Mouse (Mus musculus): Measurements from ENCODE around the gene Crygc. TPM values are rescaled to one million over a fixed set of nuclear protein-coding genes. Genes with fewer than 3 reads are reported as not detected.

Gene Crygc
- polyA plus RNA-seq, 1 experiment from 2014 or later, result not detected

Other genes with a start within 250 kb of the Crygc start
- 3.8 and 5.6 TPM in 2 replicates for gene Plekhm3, start 116.9 kb downstream of the Crygc start, polyA plus RNA-seq (2014; fragmentation: Nextera tagmentation; extraction: Ambion mirVana)
- 0.23 TPM in 1 of 2 replicates, not detected in the other for gene Akr1cl, start 40.9 kb downstream of the Crygc start, polyA plus RNA-seq (2014; fragmentation: Nextera tagmentation; extraction: Ambion mirVana)
- not detected in 2 replicates for gene Cryge, start 22.5 kb downstream of the Crygc start, polyA plus RNA-seq (2014; fragmentation: Nextera tagmentation; extraction: Ambion mirVana)
- gene Crygd, start 10.2 kb downstream of the Crygc start, polyA plus RNA-seq (2014; fragmentation: Nextera tagmentation; extraction: Ambion mirVana), result not detected in 2 replicates
- gene Crygb, start 8.6 kb upstream of the Crygc start, polyA plus RNA-seq (2014; fragmentation: Nextera tagmentation; extraction: Ambion mirVana), result not detected in 2 replicates
- gene Cryga, start 29.7 kb upstream of the Crygc start, polyA plus RNA-seq (2014; fragmentation: Nextera tagmentation; extraction: Ambion mirVana), result not detected in 2 replicates
- gene Gm28845, start 45.9 kb upstream of the Crygc start, polyA plus RNA-seq (2014; fragmentation: Nextera tagmentation; extraction: Ambion mirVana), result not detected in 2 replicates
- 0.32 and 0.49 TPM in 2 replicates for gene D630023F18Rik, start 49.5 kb upstream of the Crygc start, polyA plus RNA-seq (2014; fragmentation: Nextera tagmentation; extraction: Ambion mirVana)
- gene Idh1, start 112.8 kb upstream of the Crygc start, polyA plus RNA-seq (2014; fragmentation: Nextera tagmentation; extraction: Ambion mirVana), result 106 and 118 TPM in 2 replicates
- 9.8 and 10.7 TPM in 2 replicates for gene Pikfyve, start 113.0 kb upstream of the Crygc start, polyA plus RNA-seq (2014; fragmentation: Nextera tagmentation; extraction: Ambion mirVana)
- not detected in 2 replicates for gene Pth2r, start 208.4 kb upstream of the Crygc start, polyA plus RNA-seq (2014; fragmentation: Nextera tagmentation; extraction: Ambion mirVana)